Mouse (Mus musculus) frontal cortex, postnatal 36 days (tissue): ENCODE measurements at regions not wholly inside any gene's neighbourhood (a gene's known extent, or its start where the extent isn't known, plus 50 kb on each side); places are given as distances from the start of the nearest gene placed in this dataset.

Source experiments
- DNase-seq, 2 experiments: peaks; one replicate each; pipeline ENCODE4 v3.0.0; 2022; ENCODE audit warnings: low spot score in 2 of 2

DNA sequence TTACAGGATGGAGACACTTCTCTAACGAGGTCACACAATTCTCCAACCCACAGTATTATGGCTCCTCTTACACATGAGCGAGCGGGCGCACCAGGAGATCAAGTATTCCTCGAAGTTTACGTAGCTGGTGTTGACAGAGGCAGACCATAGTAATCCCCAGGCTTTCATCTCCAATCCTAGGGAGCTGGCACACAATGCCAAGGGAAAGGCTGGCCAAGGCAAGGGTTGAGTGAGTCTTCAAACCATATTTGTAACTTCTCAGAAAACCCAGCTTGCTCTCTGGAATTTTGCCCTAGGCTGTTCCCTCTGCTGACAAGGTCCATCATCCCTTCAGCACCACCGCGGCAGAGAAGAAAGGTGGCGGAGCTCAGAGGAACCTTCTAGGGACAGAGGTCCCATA, 94.0 kb downstream of the Hes1 start:
- no peak for DNase-seq

DNA sequence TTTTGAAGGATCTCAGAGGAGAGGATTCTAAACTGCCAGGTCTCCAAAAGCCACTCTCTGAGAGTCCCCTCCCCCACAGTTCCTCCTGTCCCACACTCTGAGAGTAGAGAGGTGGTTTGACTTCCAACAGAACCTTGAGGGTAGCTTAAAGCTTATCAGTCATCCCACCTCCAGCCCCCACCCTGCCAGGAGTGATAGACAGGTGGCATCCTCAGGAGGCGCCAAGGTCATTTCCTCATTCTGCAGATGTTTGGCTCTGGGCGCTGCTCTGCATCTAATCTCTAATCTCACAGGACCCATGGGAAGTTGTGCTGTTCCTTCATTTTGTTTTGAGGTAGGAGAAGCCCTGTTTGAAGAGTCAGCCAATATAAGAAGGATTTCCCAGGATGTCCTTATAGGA, 96.2 kb downstream of the Hes1 start:
- DNase-seq: no peak

DNA sequence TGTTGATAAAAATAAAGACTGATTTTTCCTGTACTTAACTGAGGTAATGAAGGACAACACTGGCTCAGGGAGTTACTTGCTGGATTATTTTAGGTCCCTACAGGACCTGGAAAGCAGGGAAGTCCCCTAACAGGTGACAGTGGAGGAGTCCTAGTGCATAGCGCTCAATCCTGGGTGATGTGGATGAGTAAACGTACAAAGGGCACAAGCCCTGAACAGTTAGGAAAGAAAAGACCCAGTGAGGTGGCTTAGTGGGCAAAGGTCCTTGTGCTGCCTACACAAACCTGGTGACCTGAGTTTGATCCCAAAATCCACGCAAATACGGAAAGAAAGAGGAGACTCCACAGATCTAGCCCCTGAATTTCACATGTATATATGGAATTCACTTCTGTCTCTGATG, 99.1 kb downstream of the Hes1 start:
- no peak for DNase-seq

DNA sequence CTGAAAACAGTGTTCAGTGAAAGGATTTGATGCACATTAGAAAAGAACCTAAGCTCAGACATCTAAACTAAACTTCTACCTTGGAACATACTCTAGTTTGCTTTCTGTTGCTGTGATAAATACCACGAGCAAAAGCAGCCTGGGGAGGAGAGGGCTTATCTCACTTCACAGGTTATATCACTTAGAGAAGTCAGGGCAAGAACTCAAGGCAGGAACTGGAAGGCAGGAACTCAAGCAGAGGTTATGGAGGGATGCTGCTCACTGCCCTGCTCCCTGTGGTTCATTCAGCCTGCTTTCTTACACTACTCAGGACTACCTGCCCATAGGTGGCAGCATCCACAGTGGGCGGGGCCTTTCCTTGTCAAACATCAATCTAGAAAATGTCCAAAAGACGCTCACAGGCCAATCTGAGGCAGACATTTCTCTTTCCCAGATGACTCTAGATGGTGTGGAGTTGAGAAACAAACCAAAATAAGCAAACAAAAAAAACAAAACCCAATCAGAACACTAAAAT, 101.5 kb downstream of the Hes1 start:
- DNase-seq: no peak

DNA sequence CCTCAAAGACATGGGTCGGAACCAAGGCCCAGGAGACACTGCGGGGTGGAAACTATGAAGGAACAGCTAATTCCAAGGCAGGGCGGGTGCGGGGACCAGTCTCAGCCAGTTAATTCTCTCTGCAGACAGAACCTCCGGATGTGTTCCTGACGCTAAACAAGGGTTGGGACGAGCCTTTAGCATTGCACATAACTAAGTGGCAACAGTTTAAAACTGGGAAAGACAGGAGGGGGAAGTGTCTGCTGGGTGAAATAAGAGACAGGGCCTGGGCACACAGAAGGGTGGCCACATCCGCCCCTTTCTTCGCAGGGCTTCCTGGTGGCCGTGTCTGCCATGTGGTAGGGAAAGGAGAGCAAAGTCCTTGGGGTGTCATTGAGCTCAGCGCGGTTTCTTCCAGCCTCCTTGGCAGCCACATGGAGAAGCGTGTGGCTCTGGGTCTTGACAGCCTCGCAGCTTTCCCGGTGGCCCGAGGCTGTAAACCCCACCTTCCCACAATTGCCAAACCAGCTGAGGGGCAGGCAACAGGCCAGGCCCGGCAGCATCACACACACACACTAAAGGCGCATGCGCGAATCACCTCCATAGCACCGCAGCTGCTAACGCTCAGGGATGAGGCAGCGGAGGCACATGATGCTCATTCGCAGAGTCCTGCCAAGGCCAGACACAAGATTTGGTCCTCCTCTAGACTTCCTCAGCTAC, 95.8 kb downstream of the Cpn2 start:
- peak in 1 of 2 experiments; percentile 36 for DNase-seq

DNA sequence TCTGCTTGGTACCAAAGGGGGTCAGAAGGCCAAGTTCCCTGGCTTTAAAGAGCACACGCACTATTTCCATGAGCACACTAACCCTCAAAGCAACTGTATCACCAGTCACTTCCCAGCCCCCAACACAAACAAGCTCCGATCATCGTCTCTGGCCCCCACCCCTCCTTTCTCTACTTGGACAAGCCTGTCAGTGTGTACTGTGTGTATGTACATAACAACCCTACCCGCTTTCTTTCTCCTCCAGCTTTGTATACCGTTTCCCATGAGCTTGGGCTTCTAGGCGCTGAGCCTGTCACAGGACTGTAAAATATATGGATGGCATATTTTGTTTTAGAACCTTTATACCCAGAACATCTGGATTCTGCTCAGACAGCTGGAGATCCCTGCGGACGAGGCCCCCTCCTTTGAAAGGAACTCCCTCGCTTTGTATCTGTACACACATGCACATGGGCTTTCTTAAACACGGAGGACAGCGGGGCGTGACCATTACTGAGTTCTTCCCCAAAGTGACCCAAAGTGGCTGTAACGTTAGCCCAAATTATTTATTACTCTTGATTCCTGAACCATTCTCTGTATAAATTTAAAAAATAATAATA, 95.1 kb downstream of the Cpn2 start:
- no peak for DNase-seq

DNA sequence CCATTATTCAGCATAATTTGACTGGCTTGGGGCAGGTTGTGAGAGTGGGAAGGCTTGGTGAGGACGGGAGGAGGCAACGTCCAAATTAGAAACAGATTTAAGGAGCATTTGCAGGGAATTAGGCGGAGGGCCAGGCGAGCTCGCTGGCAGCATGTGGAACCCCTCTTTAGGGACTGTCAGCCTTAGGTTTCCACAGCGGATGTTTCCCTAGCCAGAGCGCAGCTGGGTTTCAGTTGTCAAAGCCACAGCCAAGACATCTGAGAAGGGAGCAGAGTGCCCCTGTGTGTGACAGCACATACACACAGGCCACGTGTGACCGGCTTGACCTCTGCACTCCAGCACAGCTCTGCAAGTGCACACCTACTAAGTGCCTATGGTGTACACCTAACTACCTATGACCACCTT, 94.5 kb downstream of the Cpn2 start:
- DNase-seq: peak in 1 of 2 experiments; percentile 67

DNA sequence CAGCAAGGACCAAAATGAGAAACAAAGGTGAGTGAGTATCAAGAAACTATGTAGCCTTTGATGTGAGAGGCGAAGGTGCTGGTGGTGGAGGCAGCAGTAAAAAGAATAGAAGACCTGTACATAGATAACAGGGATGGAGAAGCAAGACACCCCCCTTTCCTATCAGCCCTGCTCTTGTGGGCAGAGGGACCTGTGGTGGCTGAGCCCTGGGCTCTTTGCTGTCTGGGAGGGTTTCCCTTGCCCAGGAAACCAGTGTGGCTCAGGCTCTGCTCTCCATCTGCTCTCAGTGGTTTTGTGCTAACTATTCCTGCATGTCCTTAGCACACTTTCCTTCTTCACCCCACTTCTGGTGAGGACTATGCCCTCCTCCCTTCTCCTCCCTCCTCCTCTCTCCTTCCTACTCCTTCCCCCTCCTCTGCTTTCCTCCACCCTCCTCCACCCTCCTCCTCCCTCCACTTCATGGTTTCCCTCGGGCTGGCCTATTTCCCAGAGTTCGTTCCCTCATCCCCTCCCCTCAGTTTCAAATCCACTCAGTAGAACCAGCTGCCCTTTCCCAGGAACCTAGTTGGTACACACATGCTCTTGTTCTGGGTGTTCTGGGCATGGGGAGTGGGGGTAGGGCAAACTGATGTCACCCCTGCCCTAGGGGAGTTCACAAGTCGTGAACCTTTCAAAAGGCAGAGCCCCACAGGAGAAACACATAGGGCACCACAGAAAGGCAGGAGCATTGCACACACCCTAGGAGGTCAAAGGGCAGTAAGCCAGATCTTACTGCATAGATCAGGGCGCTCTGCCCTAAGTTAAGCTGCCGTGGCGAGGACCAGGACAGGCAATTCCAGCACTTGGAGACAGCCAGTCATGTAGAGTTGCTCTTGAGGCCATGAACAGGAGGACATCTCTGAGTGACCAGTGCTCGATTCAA, 93.1 kb downstream of the Cpn2 start:
- no peak for DNase-seq

DNA sequence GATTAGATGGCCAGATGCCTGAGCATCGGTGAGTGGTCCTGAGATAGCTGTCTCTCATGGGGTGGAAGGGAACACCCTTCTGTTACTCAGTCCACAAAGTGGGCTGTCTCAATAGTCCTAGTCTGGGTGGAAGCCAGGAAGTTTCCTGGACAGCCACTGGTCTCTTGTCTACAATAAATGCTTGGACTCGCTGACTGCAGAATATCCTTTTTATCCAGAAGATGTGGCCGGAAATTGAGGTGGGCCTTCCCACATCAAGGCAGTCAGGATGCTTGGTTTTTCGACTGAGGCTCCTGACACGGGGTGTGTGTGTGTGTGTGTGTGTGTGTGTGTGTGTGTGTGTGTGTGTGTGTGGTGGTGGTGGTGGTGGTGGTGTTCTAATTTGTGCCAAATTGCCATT, 91.0 kb downstream of the Cpn2 start:
- DNase-seq: no peak

DNA sequence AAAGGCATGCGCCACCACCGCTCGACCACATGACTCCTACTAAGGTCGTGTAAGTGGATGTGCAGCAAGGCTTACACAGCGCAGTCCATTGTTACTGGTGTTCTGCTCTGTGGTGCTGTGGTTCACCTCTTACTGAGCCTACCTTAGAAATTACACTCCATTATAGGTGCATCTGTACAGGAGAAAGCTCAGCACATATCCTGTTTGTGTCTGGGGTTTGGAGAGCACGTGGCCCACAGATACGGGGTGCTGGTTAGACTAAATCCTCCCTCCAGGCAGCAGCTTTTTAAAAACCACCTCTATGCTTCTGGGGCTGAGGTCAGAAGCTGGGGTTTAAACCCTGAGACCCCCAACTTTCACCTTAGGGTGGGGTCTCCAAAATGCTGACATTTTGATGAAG, 89.5 kb downstream of the Cpn2 start:
- no peak for DNase-seq

DNA sequence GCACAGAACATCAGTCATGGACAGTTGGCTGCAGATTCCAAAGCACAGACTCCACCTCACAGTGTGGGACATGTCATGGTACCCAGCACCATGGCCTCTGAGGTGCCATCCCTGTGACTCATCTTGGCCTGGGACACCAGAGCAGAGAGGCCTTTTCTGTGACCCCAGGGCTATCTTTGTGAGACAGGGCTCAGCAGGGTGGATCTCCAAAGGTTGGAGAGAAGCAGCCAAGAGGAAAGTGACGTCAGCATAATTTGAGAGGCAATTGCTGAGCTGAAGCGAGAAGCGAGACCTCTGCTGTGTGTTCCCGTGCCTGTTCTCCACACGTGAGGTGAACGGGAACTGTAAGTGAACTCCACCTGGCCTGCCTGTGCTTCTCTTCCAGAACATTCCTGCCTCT, 88.7 kb downstream of the Cpn2 start:
- no peak for DNase-seq

DNA sequence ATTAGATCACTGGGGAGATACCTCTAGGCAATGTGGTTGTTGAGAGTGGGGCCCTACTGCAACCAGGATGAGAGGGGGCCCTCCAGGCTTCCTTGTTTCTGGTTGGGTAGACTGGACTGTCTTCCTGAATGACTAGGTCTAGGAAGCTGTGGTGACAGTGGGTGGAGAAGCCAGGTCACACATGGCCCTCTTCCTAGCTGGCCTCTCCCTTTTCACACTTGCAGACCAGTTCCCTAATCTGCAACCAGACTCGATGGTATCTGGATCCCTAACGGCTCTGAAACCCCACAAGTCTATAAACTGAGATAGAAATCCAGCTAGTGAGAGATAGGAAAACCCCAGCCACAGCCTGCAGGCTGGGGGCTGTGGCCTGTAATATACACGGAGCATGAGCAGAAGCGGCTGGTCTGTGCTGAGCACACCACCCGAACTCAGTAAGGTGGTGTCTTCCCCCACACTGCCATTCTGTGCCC, 87.8 kb downstream of the Cpn2 start:
- no peak for DNase-seq

DNA sequence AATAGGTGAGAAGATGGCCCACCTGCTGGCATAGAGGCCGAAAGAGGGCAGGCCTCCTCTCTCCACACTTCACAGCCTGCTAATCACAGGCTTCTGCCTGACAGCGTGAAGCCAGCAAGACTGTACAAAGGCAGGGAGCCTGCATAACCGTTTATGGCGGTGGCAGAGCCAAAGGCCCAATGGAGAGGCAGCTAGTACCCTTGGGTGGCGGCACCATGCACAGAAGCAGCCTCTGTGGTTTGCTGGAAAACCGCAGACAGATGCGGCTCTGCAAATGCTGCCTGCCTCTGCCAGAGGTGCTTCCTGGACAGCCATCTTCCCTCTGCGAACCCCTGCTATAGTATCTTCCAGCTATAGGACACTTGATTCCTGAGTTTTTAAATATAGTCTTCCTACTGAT, 86.2 kb downstream of the Cpn2 start:
- no peak for DNase-seq

DNA sequence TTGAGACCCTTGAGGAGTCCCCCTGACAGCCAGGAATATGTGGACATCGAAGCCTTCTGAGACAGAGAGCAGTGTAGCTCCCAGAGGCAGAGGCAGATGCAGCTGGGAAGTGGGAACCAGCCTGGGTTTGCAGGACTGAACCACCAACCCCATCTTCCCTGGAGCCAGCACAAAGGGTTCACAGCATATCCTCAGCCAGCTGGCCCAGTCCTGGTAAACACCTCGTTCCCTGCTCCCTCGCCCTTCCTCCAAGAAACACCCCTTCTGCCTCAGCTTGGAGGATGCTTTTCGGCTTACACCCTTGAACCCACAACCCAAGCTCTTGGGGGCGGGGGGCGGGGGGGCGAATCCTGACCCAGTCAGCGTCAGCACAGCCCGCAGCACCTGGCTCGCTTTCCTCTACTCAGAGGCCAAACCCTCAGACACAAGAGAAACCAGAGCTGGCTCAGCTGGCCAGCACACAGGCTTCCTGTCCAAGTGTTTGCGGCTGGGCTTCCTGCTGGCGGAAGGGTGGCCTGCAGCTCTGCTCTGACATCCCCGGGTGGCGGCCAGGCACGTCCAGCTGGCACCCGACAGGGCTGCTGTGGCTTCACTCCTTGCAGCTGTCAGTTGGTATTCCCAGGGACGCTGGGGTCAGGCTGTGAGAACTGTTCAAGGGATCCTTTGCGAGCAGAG, 82.6 kb downstream of the Cpn2 start:
- DNase-seq: peak in 1 of 2 experiments; percentile 58

DNA sequence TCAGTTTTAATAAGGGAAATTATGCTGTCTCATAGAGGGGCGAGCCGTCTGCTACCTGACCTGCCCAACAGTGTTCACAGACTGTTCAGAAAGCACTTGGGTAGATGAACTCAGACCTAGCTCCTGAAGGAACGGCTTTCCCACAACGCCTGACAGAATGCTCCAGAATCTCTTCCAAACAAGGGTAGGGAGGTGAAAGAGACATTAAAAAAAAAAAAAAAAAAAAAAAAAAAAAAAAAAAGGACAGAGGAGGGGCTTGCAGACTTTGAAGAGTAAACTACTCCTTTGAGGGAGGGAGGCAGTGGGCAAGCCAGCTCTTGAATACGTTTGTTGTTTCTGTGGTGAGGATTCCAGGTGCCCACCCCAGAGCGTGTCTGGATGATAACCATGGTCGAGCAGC, 81.6 kb downstream of the Cpn2 start:
- DNase-seq: no peak

DNA sequence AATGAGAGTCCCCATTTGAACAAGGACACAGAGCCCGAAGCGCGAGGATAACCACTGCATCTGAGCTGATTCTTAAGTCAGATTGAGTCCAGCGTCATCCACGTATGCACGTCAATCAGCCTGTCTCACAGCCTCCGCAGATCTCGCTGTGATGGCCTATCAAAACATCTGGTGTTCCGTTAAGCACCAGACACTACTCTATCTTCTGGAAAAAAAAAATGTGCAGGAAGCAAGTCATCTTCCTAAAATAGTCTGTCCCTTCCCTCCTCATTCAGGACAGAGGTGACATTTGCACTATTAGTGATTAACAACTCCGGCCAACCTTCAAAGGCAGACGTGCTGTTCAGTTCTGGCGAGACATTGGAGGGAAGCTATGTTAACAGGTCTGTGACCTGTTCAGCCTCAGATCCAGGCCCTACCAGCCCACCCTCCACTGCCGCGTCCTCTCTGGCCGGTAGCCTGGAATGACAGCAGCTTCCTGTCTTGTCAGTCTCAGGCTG, 81.0 kb downstream of the Cpn2 start:
- no peak for DNase-seq

DNA sequence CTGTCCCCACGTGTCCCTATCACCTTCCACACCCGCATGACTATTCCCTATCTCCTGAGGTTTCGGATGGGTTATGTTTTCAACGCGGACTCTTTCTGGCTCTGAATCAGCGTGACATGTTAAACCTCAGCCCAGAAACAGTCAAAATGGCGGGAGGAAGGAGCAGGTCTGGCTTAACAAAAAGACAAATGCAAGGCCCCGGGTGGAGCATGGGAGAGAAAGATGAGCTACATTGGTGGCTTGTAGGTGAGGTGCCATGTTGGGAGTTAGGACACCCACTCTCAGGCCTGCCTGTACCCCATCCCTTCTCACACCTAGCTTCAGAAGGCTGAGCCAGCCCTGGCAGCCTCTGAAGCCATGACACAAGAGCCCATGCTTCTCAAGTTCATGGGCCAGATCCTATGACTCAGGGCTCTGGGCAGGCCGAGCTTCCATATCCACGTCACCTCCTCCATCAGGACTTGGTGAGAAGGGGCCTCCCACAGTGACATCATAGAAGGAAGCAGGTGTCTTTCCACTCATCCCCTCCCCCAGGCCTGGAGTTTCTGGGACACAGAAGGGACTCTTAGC, 80.5 kb downstream of the Cpn2 start:
- no peak for DNase-seq

DNA sequence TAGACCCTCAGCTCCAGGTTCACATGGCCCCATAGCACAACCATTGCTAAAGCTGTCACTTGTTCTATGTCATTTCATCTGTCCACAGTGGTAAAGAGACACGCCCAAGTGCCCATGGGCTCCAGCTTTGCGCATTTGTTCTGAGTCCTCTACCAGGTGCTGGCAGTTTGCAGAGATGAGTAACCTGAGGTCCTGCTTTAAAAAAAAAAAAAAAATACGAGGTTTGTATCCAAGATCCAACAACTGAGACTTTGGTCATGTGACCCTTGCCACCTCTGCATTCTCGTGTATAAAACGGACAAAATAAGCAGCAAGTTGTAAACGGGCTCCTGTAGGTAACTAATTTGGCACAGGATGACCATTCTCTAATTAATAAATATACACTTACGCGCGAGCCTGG, 79.9 kb downstream of the Cpn2 start:
- no peak for DNase-seq

DNA sequence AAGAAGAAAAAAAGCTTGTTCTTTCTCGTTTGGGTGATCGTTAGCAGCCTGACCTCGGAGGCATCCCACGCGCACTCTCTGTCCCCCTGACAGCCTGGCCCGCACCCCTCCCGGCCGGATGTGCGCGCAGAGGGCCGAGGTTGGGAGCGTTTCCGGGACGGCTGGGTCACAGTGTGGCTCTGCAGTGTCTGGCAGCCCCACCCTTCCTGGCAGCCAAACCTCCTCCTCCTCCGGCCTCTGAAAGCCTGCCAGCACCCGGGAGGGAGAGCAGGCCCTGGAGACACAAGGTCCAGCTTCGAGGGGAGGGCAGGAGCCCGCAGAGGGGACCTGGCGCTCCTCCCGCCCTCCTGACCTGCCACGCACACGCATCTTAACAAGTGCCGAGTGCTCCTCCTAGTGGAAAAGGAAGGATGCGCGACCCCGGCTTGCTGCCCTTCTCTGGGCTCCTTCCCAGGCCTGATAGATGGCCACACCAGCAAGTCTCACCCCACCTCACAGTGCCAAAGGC, 79.3 kb downstream of the Cpn2 start:
- DNase-seq: peak; percentile 85 to 89

DNA sequence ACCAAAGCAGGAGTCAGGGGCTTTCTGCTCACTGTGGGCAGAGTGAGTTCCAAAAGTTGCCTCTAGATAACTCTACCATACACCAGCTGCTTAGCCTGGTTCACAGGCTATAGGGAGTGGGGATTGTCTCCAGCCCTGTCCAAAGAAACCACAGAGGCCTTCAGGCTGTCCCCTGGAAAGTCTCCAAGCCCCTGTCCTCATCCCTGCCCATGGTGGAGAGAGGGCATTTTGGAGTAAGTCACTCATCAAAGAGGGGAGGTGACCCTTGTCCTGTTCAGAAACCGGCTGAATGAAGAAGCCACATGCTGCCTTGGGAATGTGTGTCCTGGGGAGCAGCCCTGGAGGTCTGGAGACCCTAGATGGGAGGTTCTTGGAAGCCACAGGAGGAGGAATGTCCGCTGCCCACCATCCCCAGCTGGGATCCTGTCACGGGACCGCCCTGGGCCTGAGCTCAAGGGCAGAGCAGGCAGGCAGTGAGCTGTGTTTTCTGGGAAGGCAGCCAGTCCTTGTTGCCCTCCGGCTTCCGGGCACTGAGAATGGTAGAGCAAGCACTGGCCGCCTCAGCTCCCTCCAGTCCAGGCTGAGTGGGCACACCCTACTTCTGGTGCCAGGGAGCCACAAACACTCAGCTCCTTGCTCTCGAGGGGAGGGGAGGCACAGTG, 78.4 kb downstream of the Cpn2 start:
- DNase-seq: peak in 1 of 2 experiments; percentile 58

DNA sequence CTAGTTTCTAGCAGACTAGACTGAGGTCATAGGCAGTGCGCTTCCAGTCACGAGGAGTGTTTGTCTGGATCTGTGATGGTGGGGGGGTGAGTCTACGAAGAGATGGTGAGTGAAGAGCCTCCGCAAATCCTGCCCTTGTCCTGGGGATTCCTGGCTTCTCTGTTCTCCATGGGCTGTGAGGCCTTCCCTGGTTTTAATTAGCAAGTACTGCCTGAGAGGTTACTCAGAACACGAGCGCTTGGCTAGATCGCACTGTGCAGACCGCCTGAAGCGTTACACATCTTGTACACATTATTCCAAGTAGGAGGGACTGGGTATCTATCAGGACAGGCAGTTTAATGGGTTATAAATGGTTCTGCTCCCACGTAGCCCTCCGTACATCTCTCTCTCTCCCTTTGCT, 76.9 kb downstream of the Cpn2 start:
- no peak for DNase-seq
